Mouse (Mus musculus) layer of hippocampus, adult 6 months (tissue): Measurements from ENCODE around the gene Clec4f. TPM values are rescaled to one million over a fixed set of nuclear protein-coding genes. Genes with fewer than 3 reads are reported as not detected.

Experiments
- long read RNA-seq, 2 experiments: library from polyadenylated mRNA; unstranded; transcript quantifications; one replicate each; pipeline ENCODE4 v2.0.0; 2019 to 2020
- polyA plus RNA-seq: library from polyadenylated mRNA; unstranded; fragments of <200 nt; fragmentation: Nextera tagmentation; gene quantifications from 2 replicates; pipeline ENCODE4 v1.2.3, GENCODE M21; 2021

Clec4f gene
- not detected in 2 replicates for polyA plus RNA-seq
- long read RNA-seq, experiment 1: 0 reads
- long read RNA-seq, experiment 2: 0 reads

GRCm38 (mm10) chr6:83656087-83656486, at the start of gene Clec4f:
TSS of gene Clec4f (minus strand) at chr6:83656187.

DNA sequence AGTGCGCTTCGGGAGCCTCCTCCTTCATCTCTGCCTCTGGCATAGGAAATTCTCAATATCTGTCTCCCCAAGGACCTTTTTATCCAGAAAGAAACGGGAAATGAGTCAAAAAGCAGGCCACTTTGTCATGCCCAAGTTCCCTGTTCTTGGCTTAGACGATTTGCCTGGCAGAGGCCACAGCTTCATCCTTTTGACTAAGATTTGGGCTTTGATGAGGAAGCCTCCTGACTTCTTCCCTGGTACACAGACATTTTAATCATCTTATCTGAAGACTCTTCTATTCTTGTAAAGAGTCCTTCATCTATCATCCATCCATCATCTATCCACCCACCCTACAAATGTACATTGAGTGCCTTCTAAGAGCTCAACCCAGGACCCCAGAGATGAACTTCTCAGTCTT, 21.8 kb upstream of the Clec4f start, which contains the start of gene Cd207:
Cd207 (minus strand) TSS at position 101 of the 400 bp plus-strand sequence.

Other genes starting within 250 kb of the Clec4f start
- 6.2 and 8.1 TPM in 2 replicates for gene Tet3, start 197.1 kb downstream of the Clec4f start, polyA plus RNA-seq
- gene Dguok, start 149.2 kb downstream of the Clec4f start, polyA plus RNA-seq: 55.0 and 59.7 TPM in 2 replicates
- gene Actg2, start 119.9 kb downstream of the Clec4f start, polyA plus RNA-seq: not detected in 2 replicates
- 38.7 and 41.2 TPM in 2 replicates for gene Stambp, start 83.5 kb downstream of the Clec4f start, polyA plus RNA-seq
- not detected in 2 replicates for gene Cd207, start 21.7 kb upstream of the Clec4f start, polyA plus RNA-seq
- not detected in 2 replicates for gene Vax2, start 55.1 kb upstream of the Clec4f start, polyA plus RNA-seq
- gene Atp6v1b1, start 86.8 kb upstream of the Clec4f start, polyA plus RNA-seq: 0.15 and 0.21 TPM in 2 replicates
- not detected in 2 replicates for gene Ankrd53, start 106.5 kb upstream of the Clec4f start, polyA plus RNA-seq
- gene Tex261, start 119.6 kb upstream of the Clec4f start, polyA plus RNA-seq: 73.0 and 73.3 TPM in 2 replicates
- gene Nagk, start 138.8 kb upstream of the Clec4f start, polyA plus RNA-seq: 94.9 and 99.7 TPM in 2 replicates
- gene Paip2b, start 175.6 kb upstream of the Clec4f start, polyA plus RNA-seq: 12.4 and 14.5 TPM in 2 replicates
- gene Zfp638, start 210.9 kb upstream of the Clec4f start, polyA plus RNA-seq: 20.5 and 25.6 TPM in 2 replicates